Mouse (Mus musculus): ENCODE results near the gene Dop1b. TPM values are rescaled to one million over a fixed set of nuclear protein-coding genes. Genes with fewer than 3 reads are reported as not detected.

Dop1b gene
- polyA plus RNA-seq, 1 experiment: 20.7 TPM

- H3K4me1 ChIP-seq (ENCODE audit: control insufficient read depth, insufficient read depth, low read length): no peaks in the 10 kb centered on the region
- H3K4me3 ChIP-seq (ENCODE audit: insufficient read depth, low read length): no peak overlapping the region
- H3K27ac ChIP-seq (ENCODE audit: insufficient read depth, low read length): no peak overlapping the region
- TF ChIP-seq CTCF (IDR thresholded peaks at IDR 0.05; ENCODE audit: borderline replicate concordance, insufficient read depth, low read length) (no peak), POLR2A (IDR thresholded peaks at IDR 0.05; ENCODE audit: low read depth, low read length) (no peak)
Observed at GRCm38 (mm10) chr16:93799071-93799470, 87.4 kb downstream of the Dop1b start.

GRCm38 (mm10) chr16:93799936-93800335, 88.2 kb downstream of the Dop1b start:
- no peak for TF ChIP-seq POLR2A (IDR thresholded peaks at IDR 0.05; ENCODE audit: low read depth, low read length)
- TF ChIP-seq CTCF (IDR thresholded peaks at IDR 0.05; ENCODE audit: borderline replicate concordance, insufficient read depth, low read length): no peak
- Histone ChIP-seq H3K4me1 (ENCODE audit: control insufficient read depth, insufficient read depth, low read length) (no peaks in the 10 kb centered on the region), H3K27ac (ENCODE audit: insufficient read depth, low read length) (no peak overlapping the region)

GRCm38 (mm10) chr16:93807167-93807566, 95.5 kb downstream of the Dop1b start:
- TF ChIP-seq POLR2A (IDR thresholded peaks at IDR 0.05; ENCODE audit: low read depth, low read length) (no peak), CTCF (IDR thresholded peaks at IDR 0.05; ENCODE audit: borderline replicate concordance, insufficient read depth, low read length) (no peak)
- peaks cover 8% of the 10 kb centered on the region for H3K4me1 ChIP-seq (ENCODE audit: control insufficient read depth, insufficient read depth, low read length)
- no peak overlapping the region for H3K4me3 ChIP-seq (ENCODE audit: insufficient read depth, low read length)
- H3K27ac ChIP-seq (ENCODE audit: insufficient read depth, low read length): no peak overlapping the region

More at GRCm38 (mm10) chr16:93799936-93800335, 88.2 kb downstream of the Dop1b start:
- no peak overlapping the region for H3K4me3 ChIP-seq (ENCODE audit: insufficient read depth, low read length)

GRCm38 (mm10) chr16:93807961-93808554, 96.4 kb downstream of the Dop1b start:
- H3K4me3 ChIP-seq (ENCODE audit: insufficient read depth, low read length): no peak overlapping the region
- TF ChIP-seq CTCF (IDR thresholded peaks at IDR 0.05; ENCODE audit: borderline replicate concordance, insufficient read depth, low read length) (no peak), POLR2A (IDR thresholded peaks at IDR 0.05; ENCODE audit: low read depth, low read length) (0 out of 2 replicates have a peak, but pooled peaks have one; percentile 19)
- H3K27ac ChIP-seq (ENCODE audit: insufficient read depth, low read length): peak overlapping the region; percentile 82
- H3K4me1 ChIP-seq (ENCODE audit: control insufficient read depth, insufficient read depth, low read length): peaks cover 8% of the 10 kb centered on the region

- TF ChIP-seq POLR2A (IDR thresholded peaks at IDR 0.05; ENCODE audit: low read depth, low read length): no peak
- TF ChIP-seq CTCF (IDR thresholded peaks at IDR 0.05; ENCODE audit: borderline replicate concordance, insufficient read depth, low read length): no peak
- Histone ChIP-seq H3K4me1 (ENCODE audit: control insufficient read depth, insufficient read depth, low read length) (no peaks in the 10 kb centered on the region), H3K4me3 (ENCODE audit: insufficient read depth, low read length) (no peak overlapping the region), H3K27ac (ENCODE audit: insufficient read depth, low read length) (no peak overlapping the region)
Observed at GRCm38 (mm10) chr16:93815856-93816736, 104.4 kb downstream of the Dop1b start.

GRCm38 (mm10) chr16:93816861-93817260, 105.2 kb downstream of the Dop1b start:
- TF ChIP-seq POLR2A (IDR thresholded peaks at IDR 0.05; ENCODE audit: low read depth, low read length): no peak
- TF ChIP-seq CTCF (IDR thresholded peaks at IDR 0.05; ENCODE audit: borderline replicate concordance, insufficient read depth, low read length): no peak
- Histone ChIP-seq H3K27ac (ENCODE audit: insufficient read depth, low read length) (no peak overlapping the region), H3K4me3 (ENCODE audit: insufficient read depth, low read length) (no peak overlapping the region), H3K4me1 (ENCODE audit: control insufficient read depth, insufficient read depth, low read length) (no peaks in the 10 kb centered on the region)

GRCm38 (mm10) chr16:93817371-93817770, 105.7 kb downstream of the Dop1b start:
- Histone ChIP-seq H3K4me1 (ENCODE audit: control insufficient read depth, insufficient read depth, low read length) (no peaks in the 10 kb centered on the region), H3K27ac (ENCODE audit: insufficient read depth, low read length) (no peak overlapping the region), H3K4me3 (ENCODE audit: insufficient read depth, low read length) (no peak overlapping the region)
- TF ChIP-seq POLR2A (IDR thresholded peaks at IDR 0.05; ENCODE audit: low read depth, low read length) (no peak), CTCF (IDR thresholded peaks at IDR 0.05; ENCODE audit: borderline replicate concordance, insufficient read depth, low read length) (no peak)

- no peak for TF ChIP-seq POLR2A (IDR thresholded peaks at IDR 0.05; ENCODE audit: low read depth, low read length)
- Histone ChIP-seq H3K27ac (ENCODE audit: insufficient read depth, low read length) (no peak overlapping the region), H3K4me3 (ENCODE audit: insufficient read depth, low read length) (no peak overlapping the region), H3K4me1 (ENCODE audit: control insufficient read depth, insufficient read depth, low read length) (no peaks in the 10 kb centered on the region)
Observed at GRCm38 (mm10) chr16:93818691-93819324, 107.1 kb downstream of the Dop1b start.

GRCm38 (mm10) chr16:93819325-93819696, 107.6 kb downstream of the Dop1b start:
- no peaks in the 10 kb centered on the region for H3K4me1 ChIP-seq (ENCODE audit: control insufficient read depth, insufficient read depth, low read length)
- TF ChIP-seq POLR2A (IDR thresholded peaks at IDR 0.05; ENCODE audit: low read depth, low read length) (no peak), CTCF (IDR thresholded peaks at IDR 0.05; ENCODE audit: borderline replicate concordance, insufficient read depth, low read length) (no peak)
- H3K4me3 ChIP-seq (ENCODE audit: insufficient read depth, low read length): no peak overlapping the region
- no peak overlapping the region for H3K27ac ChIP-seq (ENCODE audit: insufficient read depth, low read length)

- Histone ChIP-seq H3K27ac (ENCODE audit: insufficient read depth, low read length) (no peak overlapping the region), H3K4me1 (ENCODE audit: control insufficient read depth, insufficient read depth, low read length) (no peaks in the 10 kb centered on the region), H3K4me3 (ENCODE audit: insufficient read depth, low read length) (no peak overlapping the region)
- no peak for TF ChIP-seq POLR2A (IDR thresholded peaks at IDR 0.05; ENCODE audit: low read depth, low read length)
- no peak for TF ChIP-seq CTCF (IDR thresholded peaks at IDR 0.05; ENCODE audit: borderline replicate concordance, insufficient read depth, low read length)
Observed at GRCm38 (mm10) chr16:93820040-93820439, 108.3 kb downstream of the Dop1b start.

Data from embryonic fibroblast, embryonic 13.5 days (primary cell).